Mouse (Mus musculus) monocyte, adult 5-6 weeks (primary cell): ENCODE results near the gene Cacna1h. TPM values are rescaled to one million over a fixed set of nuclear protein-coding genes. Genes with fewer than 3 reads are reported as not detected.

Experiments
- ATAC-seq: fragments of 153-309, 156-312 bp; replicated peaks from 2 replicates; pipeline ENCODE4 v1.8.0; 2017; ENCODE audit warnings: mild to moderate bottlenecking; ENCODE audit not compliant: low TSS enrichment, insufficient number of reproducible peaks, severe bottlenecking, poor library complexity, low FRiP score
- total RNA-seq: library from RNA; stranded (forward); fragments of 200-1000, 200-491, 200-594 nt; gene quantifications from 3 replicates; pipeline ENCODE4 v1.2.3, GENCODE M21; 2017

Gene Cacna1h
- total RNA-seq, 1 experiment from 2014 or later: 0.48 TPM

- ATAC-seq: no peak
Measured at GRCm38 (mm10) chr17:25452246-25452965, 18.8 kb upstream of the Cacna1h start.

- ATAC-seq: no peak
Measured at GRCm38 (mm10) chr17:25450329-25450728, 16.7 kb upstream of the Cacna1h start.

GRCm38 (mm10) chr17:25447865-25448264 is 14.3 kb upstream of the Cacna1h start:
- no peak for ATAC-seq

GRCm38 (mm10) chr17:25445841-25446240 is 12.3 kb upstream of the Cacna1h start:
- no peak for ATAC-seq

GRCm38 (mm10) chr17:25445074-25445473 is 11.5 kb upstream of the Cacna1h start:
- no peak for ATAC-seq

GRCm38 (mm10) chr17:25442889-25443288 is 9.3 kb upstream of the Cacna1h start:
- no peak for ATAC-seq

- ATAC-seq: no peak
Measured at GRCm38 (mm10) chr17:25441417-25441816, 7.8 kb upstream of the Cacna1h start.

- ATAC-seq: no peak
Measured at GRCm38 (mm10) chr17:25433223-25433616, 363 bp downstream of the Cacna1h start.

- ATAC-seq: no peak
Measured at GRCm38 (mm10) chr17:25432433-25433181, 976 bp downstream of the Cacna1h start.

- ATAC-seq: no peak
Measured at GRCm38 (mm10) chr17:25430534-25430933, 3.0 kb downstream of the Cacna1h start.

- no peak for ATAC-seq
Measured at GRCm38 (mm10) chr17:25429886-25430285, 3.7 kb downstream of the Cacna1h start.

GRCm38 (mm10) chr17:25429240-25429639 is 4.3 kb downstream of the Cacna1h start:
- no peak for ATAC-seq

- no peak for ATAC-seq
Measured at GRCm38 (mm10) chr17:25427441-25427840, 6.1 kb downstream of the Cacna1h start.

GRCm38 (mm10) chr17:25425996-25426395 is 7.6 kb downstream of the Cacna1h start:
- ATAC-seq: no peak

- ATAC-seq: no peak
Measured at GRCm38 (mm10) chr17:25424526-25425080, 9.0 kb downstream of the Cacna1h start.

- no peak for ATAC-seq
Measured at GRCm38 (mm10) chr17:25420998-25421397, 12.6 kb downstream of the Cacna1h start.

- ATAC-seq: no peak
Measured at GRCm38 (mm10) chr17:25418926-25419325, 14.7 kb downstream of the Cacna1h start.

- ATAC-seq: no peak
Measured at GRCm38 (mm10) chr17:25417990-25418389, 15.6 kb downstream of the Cacna1h start.

GRCm38 (mm10) chr17:25416219-25416618 is 17.4 kb downstream of the Cacna1h start:
- ATAC-seq: no peak

- no peak for ATAC-seq
Measured at GRCm38 (mm10) chr17:25415421-25415913, 18.1 kb downstream of the Cacna1h start.
